Mouse (Mus musculus): Measurements from ENCODE around the gene Gdf15. TPM values are rescaled to one million over a fixed set of nuclear protein-coding genes. Genes with fewer than 3 reads are reported as not detected.

Gdf15 gene
- 0.15 TPM in 1 of 2 replicates, not detected in the other for polyA plus RNA-seq (2016; fragmentation: Nextera tagmentation; extraction: Ambion mirVana)

GRCm38 (mm10) chr8:70632346-70632892 lies at the start of gene Gdf15:
Gene Gdf15 (minus strand): TSS chr8:70632456.
- Histone ChIP-seq H3K9me3 (no peaks in the 10 kb centered on the region), H3K4me3 (replicated peaks) (no peak within 1 kb of the TSS), H3K4me1 (replicated peaks) (peaks cover 48% of the 10 kb centered on the region), H3K4me2 (no peak within 1 kb of the TSS), H3K36me3 (no peaks in the 10 kb centered on the region), H3K27ac (no peak within 1 kb of the TSS), H3K27me3 (peaks cover 23% of the 10 kb centered on the region), H3K9ac (replicated peaks) (peak within 1 kb of the TSS; percentile 23; the same call in 1 of the 2 replicates)
- ATAC-seq (ENCODE audit: insufficient number of reproducible peaks, insufficient read depth, low FRiP score, low TSS enrichment, low read depth) = no peak
- WGBS = 68% methylated on average over 6 of the region's 6 CpGs

- peaks cover 8% of the 10 kb centered on the region for H3K4me1 ChIP-seq (replicated peaks)
- H3K9me3 ChIP-seq = no peaks in the 10 kb centered on the region
- no peak overlapping the region for H3K4me3 ChIP-seq (replicated peaks)
- no peak overlapping the region for H3K9ac ChIP-seq (replicated peaks)
- H3K4me2 ChIP-seq = no peak overlapping the region
- H3K27me3 ChIP-seq = no peaks in the 10 kb centered on the region; the same call in 1 of the 2 replicates
- ATAC-seq (ENCODE audit: insufficient number of reproducible peaks, insufficient read depth, low FRiP score, low TSS enrichment, low read depth) = no peak
- H3K36me3 ChIP-seq = peaks cover 33% of the 10 kb centered on the region
- WGBS = 76% methylated on average over 3 of the region's 3 CpGs
- H3K27ac ChIP-seq = no peak overlapping the region
Observed at GRCm38 (mm10) chr8:70681410-70681809, 49.2 kb upstream of the Gdf15 start.

- WGBS = 62% methylated on average over 3 of the region's 3 CpGs
- Histone ChIP-seq H3K9me3 (no peaks in the 10 kb centered on the region), H3K27ac (no peak overlapping the region), H3K4me3 (replicated peaks) (no peak overlapping the region), H3K4me2 (no peak overlapping the region), H3K9ac (replicated peaks) (no peak overlapping the region; the same call in 1 of the 2 replicates), H3K4me1 (replicated peaks) (peaks cover 8% of the 10 kb centered on the region), H3K36me3 (peaks cover 36% of the 10 kb centered on the region), H3K27me3 (no peaks in the 10 kb centered on the region; the same call in 1 of the 2 replicates)
- no peak for ATAC-seq (ENCODE audit: insufficient number of reproducible peaks, insufficient read depth, low FRiP score, low TSS enrichment, low read depth)
Observed at GRCm38 (mm10) chr8:70680039-70680438, 47.8 kb upstream of the Gdf15 start.

GRCm38 (mm10) chr8:70679404-70679803 lies 47.1 kb upstream of the Gdf15 start:
- 94% methylated on average over 4 of the region's 4 CpGs for WGBS
- H3K27ac ChIP-seq = no peak overlapping the region
- no peak overlapping the region for H3K9ac ChIP-seq (replicated peaks)
- H3K9me3 ChIP-seq = no peaks in the 10 kb centered on the region
- no peak for ATAC-seq (ENCODE audit: insufficient number of reproducible peaks, insufficient read depth, low FRiP score, low TSS enrichment, low read depth)
- no peaks in the 10 kb centered on the region; the same call in 1 of the 2 replicates for H3K27me3 ChIP-seq
- H3K36me3 ChIP-seq = peaks cover 36% of the 10 kb centered on the region
- no peak overlapping the region for H3K4me3 ChIP-seq (replicated peaks)
- H3K4me2 ChIP-seq = no peak overlapping the region
- peaks cover 12% of the 10 kb centered on the region for H3K4me1 ChIP-seq (replicated peaks)

- Histone ChIP-seq H3K4me3 (replicated peaks) (no peak overlapping the region), H3K27ac (no peak overlapping the region)
- no peak for ATAC-seq (ENCODE audit: insufficient number of reproducible peaks, insufficient read depth, low FRiP score, low TSS enrichment, low read depth)
Observed at GRCm38 (mm10) chr8:70678679-70679078, 46.4 kb upstream of the Gdf15 start.

GRCm38 (mm10) chr8:70677451-70678080 lies 45.3 kb upstream of the Gdf15 start:
- 92% methylated on average over 15 of the region's 15 CpGs for WGBS
- ATAC-seq (ENCODE audit: insufficient number of reproducible peaks, insufficient read depth, low FRiP score, low TSS enrichment, low read depth) = no peak
- no peaks in the 10 kb centered on the region for H3K27me3 ChIP-seq
- H3K4me3 ChIP-seq (replicated peaks) = no peak overlapping the region
- H3K36me3 ChIP-seq = peaks cover 36% of the 10 kb centered on the region
- no peaks in the 10 kb centered on the region for H3K9me3 ChIP-seq
- no peak overlapping the region for H3K27ac ChIP-seq
- no peak overlapping the region for H3K9ac ChIP-seq (replicated peaks)
- H3K4me2 ChIP-seq = no peak overlapping the region
- H3K4me1 ChIP-seq (replicated peaks) = peaks cover 20% of the 10 kb centered on the region

More at GRCm38 (mm10) chr8:70678679-70679078, 46.4 kb upstream of the Gdf15 start:
- H3K4me2 ChIP-seq = no peak overlapping the region
- H3K9me3 ChIP-seq = no peaks in the 10 kb centered on the region
- no peak overlapping the region for H3K9ac ChIP-seq (replicated peaks)
- H3K36me3 ChIP-seq = peaks cover 36% of the 10 kb centered on the region
- H3K4me1 ChIP-seq (replicated peaks) = peaks cover 19% of the 10 kb centered on the region
- H3K27me3 ChIP-seq = no peaks in the 10 kb centered on the region

GRCm38 (mm10) chr8:70675336-70675735 lies 43.1 kb upstream of the Gdf15 start:
- no peak overlapping the region for H3K27ac ChIP-seq
- H3K36me3 ChIP-seq = peaks cover 36% of the 10 kb centered on the region
- H3K9ac ChIP-seq (replicated peaks) = no peak overlapping the region

GRCm38 (mm10) chr8:70674716-70675115 lies 42.5 kb upstream of the Gdf15 start:
- Histone ChIP-seq H3K4me3 (replicated peaks) (no peak overlapping the region; the same call in 1 of the 2 replicates), H3K27me3 (no peaks in the 10 kb centered on the region), H3K4me1 (replicated peaks) (peaks cover 14% of the 10 kb centered on the region), H3K36me3 (peaks cover 30% of the 10 kb centered on the region), H3K27ac (no peak overlapping the region), H3K4me2 (0 out of 2 replicates have a peak overlapping the region, but pooled peaks have one; percentile 77), H3K9me3 (no peaks in the 10 kb centered on the region), H3K9ac (replicated peaks) (0 out of 2 replicates have a peak overlapping the region, but pooled peaks have one; percentile 28)
- 74% methylated on average over 4 of the region's 4 CpGs for WGBS
- ATAC-seq (ENCODE audit: insufficient number of reproducible peaks, insufficient read depth, low FRiP score, low TSS enrichment, low read depth) = no peak

More at GRCm38 (mm10) chr8:70675336-70675735, 43.1 kb upstream of the Gdf15 start:
- Histone ChIP-seq H3K9me3 (no peaks in the 10 kb centered on the region), H3K4me3 (replicated peaks) (no peak overlapping the region), H3K4me1 (replicated peaks) (peaks cover 14% of the 10 kb centered on the region), H3K4me2 (no peak overlapping the region), H3K27me3 (no peaks in the 10 kb centered on the region)
- no peak for ATAC-seq (ENCODE audit: insufficient number of reproducible peaks, insufficient read depth, low FRiP score, low TSS enrichment, low read depth)
- WGBS = 90% methylated on average over 1 of the region's 1 CpGs

GRCm38 (mm10) chr8:70674109-70674508 lies 41.9 kb upstream of the Gdf15 start:
- Histone ChIP-seq H3K36me3 (peaks cover 24% of the 10 kb centered on the region), H3K9me3 (no peaks in the 10 kb centered on the region), H3K27me3 (no peaks in the 10 kb centered on the region), H3K4me3 (replicated peaks) (peak overlapping the region; percentile 64), H3K27ac (peak overlapping the region; percentile 90), H3K4me2 (peak overlapping the region; percentile 77), H3K4me1 (replicated peaks) (peaks cover 14% of the 10 kb centered on the region), H3K9ac (replicated peaks) (peak overlapping the region; percentile 65)
- 86% methylated on average over 3 of the region's 3 CpGs for WGBS
- no peak for ATAC-seq (ENCODE audit: insufficient number of reproducible peaks, insufficient read depth, low FRiP score, low TSS enrichment, low read depth)

GRCm38 (mm10) chr8:70673079-70673856 lies 41.0 kb upstream of the Gdf15 start, which contains the start of gene Lsm4:
Gene Lsm4 (plus strand): TSS chr8:70673248.
- WGBS = under 1% methylated on average over 60 of the region's 60 CpGs
- ATAC-seq (ENCODE audit: insufficient number of reproducible peaks, insufficient read depth, low FRiP score, low TSS enrichment, low read depth) = peak; percentile 96
- H3K4me3 ChIP-seq (replicated peaks) = peak within 1 kb of the TSS; percentile 64

More at GRCm38 (mm10) chr8:70673079-70673856, 41.0 kb upstream of the Gdf15 start, which contains the start of gene Lsm4:
- Histone ChIP-seq H3K9me3 (no peaks in the 10 kb centered on the region), H3K36me3 (peaks cover 16% of the 10 kb centered on the region), H3K9ac (replicated peaks) (peak within 1 kb of the TSS; percentile 65), H3K4me2 (peak within 1 kb of the TSS; percentile 77), H3K27ac (peak within 1 kb of the TSS; percentile 90), H3K27me3 (no peaks in the 10 kb centered on the region), H3K4me1 (replicated peaks) (peaks cover 14% of the 10 kb centered on the region)
